Mouse (Mus musculus): ENCODE results near the gene Iars2. TPM values are rescaled to one million over a fixed set of nuclear protein-coding genes. Genes with fewer than 3 reads are reported as not detected.

Gene Iars2
- polyA plus RNA-seq, 1 experiment from 2014 or later, result 28.9 TPM

- no peak for ATAC-seq (ENCODE audit: low FRiP score)
- no peak overlapping the region for H3K27ac ChIP-seq
- no peaks in the 10 kb centered on the region for H3K9me3 ChIP-seq
- 82% methylated on average over 4 of the region's 4 CpGs for WGBS
- H3K4me3 ChIP-seq (replicated peaks), result no peak overlapping the region
- H3K4me1 ChIP-seq, result no peaks in the 10 kb centered on the region
- peaks cover 63% of the 10 kb centered on the region for H3K36me3 ChIP-seq (replicated peaks)
- no peak overlapping the region for H3K4me2 ChIP-seq
- H3K27me3 ChIP-seq, result no peaks in the 10 kb centered on the region
- no peak overlapping the region for H3K9ac ChIP-seq
Observed at GRCm38 (mm10) chr1:185268675-185269074, 60.5 kb downstream of the Iars2 start.

DNA sequence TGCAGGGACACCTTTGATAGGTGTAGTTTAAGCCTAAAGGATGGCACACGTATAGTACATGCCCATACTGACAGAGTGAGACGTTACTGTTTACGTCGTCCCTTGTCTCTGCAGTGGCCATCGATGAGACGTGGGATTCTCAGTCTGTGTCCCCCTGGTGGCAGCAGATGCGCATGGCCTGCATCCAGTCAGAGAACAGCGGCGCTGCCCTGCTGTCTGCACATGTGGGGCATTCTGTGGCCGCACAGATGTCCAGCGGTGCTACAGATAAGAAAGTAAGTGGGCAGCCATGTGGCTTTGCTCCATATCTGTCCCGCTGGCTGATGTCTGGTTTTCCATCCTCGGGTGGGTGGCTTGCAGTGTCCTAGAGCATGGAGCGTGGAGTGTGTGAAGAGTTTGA lies 66.6 kb downstream of the Iars2 start:
- H3K4me3 ChIP-seq (replicated peaks), result no peak overlapping the region
- ATAC-seq (ENCODE audit: low FRiP score), result peak; percentile 61
- no peak overlapping the region for H3K9ac ChIP-seq
- 61% methylated on average over 14 of the region's 14 CpGs for WGBS
- H3K4me1 ChIP-seq, result no peaks in the 10 kb centered on the region
- H3K36me3 ChIP-seq (replicated peaks), result peaks cover 73% of the 10 kb centered on the region
- H3K27ac ChIP-seq, result no peak overlapping the region
- no peak overlapping the region for H3K4me2 ChIP-seq
- no peaks in the 10 kb centered on the region for H3K9me3 ChIP-seq
- no peaks in the 10 kb centered on the region for H3K27me3 ChIP-seq

DNA sequence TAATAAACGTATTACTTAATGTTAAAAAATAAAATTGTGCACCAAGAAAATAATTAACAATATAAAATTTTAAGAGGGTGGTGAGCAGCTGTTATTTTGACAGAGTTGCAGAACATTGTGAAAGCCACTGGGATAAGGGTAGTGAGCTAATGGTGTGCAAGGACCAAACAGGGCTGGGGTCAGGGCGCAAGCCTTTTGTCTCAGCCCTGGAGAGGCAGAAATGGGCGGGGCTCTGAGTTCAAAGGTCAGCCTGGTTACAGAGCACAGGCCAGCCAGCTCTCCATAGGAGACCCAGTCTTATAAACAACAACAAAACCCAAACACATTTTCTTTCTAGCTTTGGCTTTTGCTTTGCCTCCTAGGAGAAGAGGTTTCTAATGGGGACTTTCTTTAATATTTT lies 72.4 kb downstream of the Iars2 start:
- no peaks in the 10 kb centered on the region for H3K9me3 ChIP-seq
- no peak overlapping the region for H3K27ac ChIP-seq
- WGBS, result 34% methylated on average over 3 of the region's 3 CpGs
- H3K4me2 ChIP-seq, result no peak overlapping the region
- H3K27me3 ChIP-seq, result no peaks in the 10 kb centered on the region
- peaks cover 5% of the 10 kb centered on the region; the same call in 1 of the 2 replicates for H3K4me1 ChIP-seq
- ATAC-seq (ENCODE audit: low FRiP score), result no peak
- peaks cover 59% of the 10 kb centered on the region for H3K36me3 ChIP-seq (replicated peaks)
- H3K4me3 ChIP-seq (replicated peaks), result no peak overlapping the region
- no peak overlapping the region for H3K9ac ChIP-seq

- no peak overlapping the region for H3K27ac ChIP-seq
- peaks cover 5% of the 10 kb centered on the region; the same call in 1 of the 2 replicates for H3K4me1 ChIP-seq
- no peak overlapping the region for H3K9ac ChIP-seq
- H3K9me3 ChIP-seq, result no peaks in the 10 kb centered on the region
- H3K27me3 ChIP-seq, result no peaks in the 10 kb centered on the region
- H3K36me3 ChIP-seq (replicated peaks), result peaks cover 58% of the 10 kb centered on the region
- H3K4me2 ChIP-seq, result no peak overlapping the region
- 93% methylated on average over 12 of the region's 12 CpGs for WGBS
- ATAC-seq (ENCODE audit: low FRiP score), result no peak
- no peak overlapping the region for H3K4me3 ChIP-seq (replicated peaks)
Observed at GRCm38 (mm10) chr1:185255336-185255735, 73.9 kb downstream of the Iars2 start.

DNA sequence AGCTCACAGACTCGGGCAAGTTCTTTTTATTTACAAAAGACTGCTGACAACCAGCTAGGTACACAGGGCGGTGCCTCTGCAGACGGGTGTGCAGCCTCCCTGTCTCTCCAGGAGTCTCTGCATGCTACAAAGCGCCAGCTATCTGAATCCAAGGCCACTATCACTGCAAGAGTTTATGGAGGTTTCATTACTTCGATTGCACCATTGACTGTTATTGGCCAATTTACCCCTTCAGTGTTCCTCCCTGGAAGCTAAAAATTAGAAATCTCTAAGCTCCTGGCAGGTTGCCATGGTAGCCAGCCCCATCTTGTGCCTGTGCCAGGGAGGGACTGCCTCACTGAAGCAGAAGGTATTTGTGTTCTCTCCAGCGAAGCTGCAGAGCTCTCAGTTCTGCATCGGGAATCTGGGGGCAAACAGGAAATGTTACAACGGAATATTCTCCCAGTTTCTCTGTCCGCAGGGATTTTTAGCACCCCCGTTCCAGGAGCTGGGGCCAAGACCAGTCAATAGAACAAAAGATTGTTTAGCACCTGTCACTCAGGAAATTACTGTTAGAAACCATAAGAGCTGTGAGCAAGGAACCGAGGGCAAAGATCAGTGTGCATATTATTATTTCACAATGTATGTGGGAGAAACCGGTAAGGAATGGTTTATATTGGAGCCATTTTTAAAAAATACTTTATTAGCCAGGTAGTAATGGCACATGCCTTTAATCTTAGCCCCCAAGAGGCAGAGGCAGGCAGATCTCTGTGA lies 75.9 kb downstream of the Iars2 start:
- H3K9ac ChIP-seq, result 0 out of 2 replicates have a peak overlapping the region, but pooled peaks have one; percentile 12
- H3K4me3 ChIP-seq (replicated peaks), result no peak overlapping the region
- ATAC-seq (ENCODE audit: low FRiP score), result no peak
- peaks cover 59% of the 10 kb centered on the region for H3K36me3 ChIP-seq (replicated peaks)
- no peak overlapping the region for H3K4me2 ChIP-seq
- H3K9me3 ChIP-seq, result no peaks in the 10 kb centered on the region
- no peaks in the 10 kb centered on the region for H3K27me3 ChIP-seq
- 74% methylated on average over 12 of the region's 12 CpGs for WGBS
- 0 out of 2 replicates have a peak overlapping the region, but pooled peaks have one; percentile 16 for H3K27ac ChIP-seq
- H3K4me1 ChIP-seq, result peaks cover 5% of the 10 kb centered on the region; the same call in 1 of the 2 replicates

DNA sequence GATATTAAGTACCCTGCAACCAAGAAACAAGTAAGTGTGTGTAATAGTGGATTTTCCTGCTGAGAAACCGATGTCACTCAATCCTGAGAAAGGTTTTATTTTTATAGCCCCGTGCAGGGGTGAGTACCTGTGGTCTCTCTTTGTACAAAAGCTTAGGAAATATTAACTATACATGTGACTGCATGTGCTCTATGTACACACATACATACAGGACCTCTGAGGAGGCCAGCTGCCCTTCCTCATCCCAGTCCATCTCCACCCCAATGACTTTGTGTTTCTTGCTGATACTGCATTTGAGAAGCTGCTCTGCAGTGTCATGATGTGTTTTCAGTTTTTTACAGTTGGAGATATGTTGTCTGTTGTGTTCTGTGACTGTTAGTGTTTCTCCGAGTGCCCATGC lies 76.8 kb downstream of the Iars2 start:
- Histone ChIP-seq H3K27me3 (no peaks in the 10 kb centered on the region), H3K4me1 (peaks cover 5% of the 10 kb centered on the region; the same call in 1 of the 2 replicates), H3K4me2 (no peak overlapping the region), H3K9ac (no peak overlapping the region), H3K9me3 (no peaks in the 10 kb centered on the region), H3K36me3 (replicated peaks) (peaks cover 68% of the 10 kb centered on the region), H3K27ac (no peak overlapping the region), H3K4me3 (replicated peaks) (no peak overlapping the region)
- no peak for ATAC-seq (ENCODE audit: low FRiP score)
- WGBS, result 84% methylated on average over 3 of the region's 3 CpGs

GRCm38 (mm10) chr1:185248728-185249127 lies 80.5 kb downstream of the Iars2 start:
- Histone ChIP-seq H3K27ac (no peak overlapping the region), H3K4me3 (replicated peaks) (no peak overlapping the region), H3K9ac (no peak overlapping the region), H3K4me2 (no peak overlapping the region), H3K36me3 (replicated peaks) (peaks cover 69% of the 10 kb centered on the region), H3K27me3 (no peaks in the 10 kb centered on the region), H3K9me3 (no peaks in the 10 kb centered on the region), H3K4me1 (no peaks in the 10 kb centered on the region; the same call in 1 of the 2 replicates)
- 93% methylated on average over 8 of the region's 8 CpGs for WGBS
- ATAC-seq (ENCODE audit: low FRiP score), result no peak

DNA sequence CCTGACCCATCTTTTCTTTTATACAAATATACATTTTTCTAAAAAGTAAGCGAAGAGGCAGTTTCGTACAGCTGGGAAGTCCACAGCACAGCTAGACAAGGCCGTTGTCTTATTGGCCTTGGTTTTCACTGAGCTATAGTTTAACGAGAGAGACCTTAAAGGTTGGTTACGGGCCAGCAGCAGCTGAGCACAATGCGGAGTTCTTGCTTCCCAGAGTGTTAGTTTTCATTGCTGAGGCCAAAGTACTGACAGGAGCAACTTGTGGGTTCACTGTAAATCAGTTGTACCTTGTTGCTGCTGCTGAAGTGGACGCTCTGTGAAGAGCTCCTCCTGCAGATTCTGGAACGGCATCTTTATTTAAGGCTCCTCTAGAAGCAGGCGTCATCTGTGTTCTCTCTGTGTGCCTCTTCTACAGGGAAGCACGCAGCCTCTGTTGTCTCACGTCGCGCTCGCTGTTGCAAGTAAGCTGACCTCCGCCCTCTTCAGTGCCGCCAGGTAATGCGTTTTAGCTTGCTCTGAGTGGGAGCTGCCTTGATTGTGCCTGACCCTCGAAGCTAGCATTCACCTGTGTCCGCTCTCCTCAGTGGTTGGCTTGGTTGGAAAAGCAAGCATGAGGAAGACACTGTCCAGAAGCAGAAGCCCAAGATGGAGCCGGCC lies 81.6 kb downstream of the Iars2 start:
- Histone ChIP-seq H3K9ac (no peak overlapping the region), H3K9me3 (no peaks in the 10 kb centered on the region), H3K36me3 (replicated peaks) (peaks cover 62% of the 10 kb centered on the region), H3K27ac (no peak overlapping the region), H3K4me3 (replicated peaks) (no peak overlapping the region), H3K4me2 (no peak overlapping the region), H3K27me3 (no peaks in the 10 kb centered on the region), H3K4me1 (no peaks in the 10 kb centered on the region)
- no peak for ATAC-seq (ENCODE audit: low FRiP score)
- 91% methylated on average over 20 of the region's 20 CpGs for WGBS

GRCm38 (mm10) chr1:185245456-185245855 lies 83.7 kb downstream of the Iars2 start:
- Histone ChIP-seq H3K27me3 (no peaks in the 10 kb centered on the region), H3K4me1 (no peaks in the 10 kb centered on the region), H3K36me3 (replicated peaks) (peaks cover 60% of the 10 kb centered on the region), H3K4me2 (no peak overlapping the region), H3K4me3 (replicated peaks) (no peak overlapping the region), H3K9ac (no peak overlapping the region), H3K27ac (no peak overlapping the region), H3K9me3 (no peaks in the 10 kb centered on the region)
- ATAC-seq (ENCODE audit: low FRiP score), result no peak
- WGBS, result 86% methylated on average over 7 of the region's 7 CpGs

GRCm38 (mm10) chr1:185243013-185243412 lies 86.2 kb downstream of the Iars2 start:
- peaks cover 51% of the 10 kb centered on the region for H3K36me3 ChIP-seq (replicated peaks)
- H3K27me3 ChIP-seq, result no peaks in the 10 kb centered on the region

DNA sequence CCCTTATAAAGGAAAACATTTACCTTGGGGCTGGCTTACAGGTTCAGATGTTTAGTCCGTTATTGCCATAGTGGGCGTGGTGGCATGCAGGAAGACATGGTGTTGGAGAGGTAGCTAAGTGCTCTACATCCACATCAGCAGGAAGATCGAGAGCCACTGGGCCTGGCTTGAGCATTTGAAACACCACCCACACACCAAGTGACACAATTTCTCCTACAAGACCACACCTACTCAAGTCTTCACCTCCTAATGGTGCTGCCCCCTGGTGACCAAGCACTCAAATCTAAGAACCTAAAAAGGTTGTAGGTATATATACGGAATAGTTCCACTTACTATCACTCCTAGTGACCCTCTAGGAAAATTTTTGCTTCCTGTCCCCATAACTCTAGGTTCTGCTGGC lies 92.7 kb downstream of the Iars2 start:
- H3K27ac ChIP-seq, result no peak overlapping the region
- no peak overlapping the region for H3K4me3 ChIP-seq (replicated peaks)
- no peaks in the 10 kb centered on the region for H3K4me1 ChIP-seq
- H3K4me2 ChIP-seq, result no peak overlapping the region
- H3K9ac ChIP-seq, result no peak overlapping the region
- WGBS, result 92% methylated on average over 4 of the region's 4 CpGs
- peaks cover 40% of the 10 kb centered on the region for H3K36me3 ChIP-seq (replicated peaks)
- H3K9me3 ChIP-seq, result no peaks in the 10 kb centered on the region
- H3K27me3 ChIP-seq, result no peaks in the 10 kb centered on the region
- ATAC-seq (ENCODE audit: low FRiP score), result no peak

More at GRCm38 (mm10) chr1:185243013-185243412, 86.2 kb downstream of the Iars2 start:
- Histone ChIP-seq H3K9me3 (no peaks in the 10 kb centered on the region), H3K4me2 (no peak overlapping the region), H3K27ac (no peak overlapping the region), H3K4me3 (replicated peaks) (no peak overlapping the region), H3K9ac (no peak overlapping the region), H3K4me1 (no peaks in the 10 kb centered on the region)
- no peak for ATAC-seq (ENCODE audit: low FRiP score)
- 55% methylated on average over 8 of the region's 8 CpGs for WGBS

- H3K27ac ChIP-seq, result no peak overlapping the region
- H3K4me2 ChIP-seq, result no peak overlapping the region
- no peak overlapping the region for H3K4me3 ChIP-seq (replicated peaks)
- H3K9me3 ChIP-seq, result no peaks in the 10 kb centered on the region
- WGBS, result 95% methylated on average over 5 of the region's 5 CpGs
- H3K9ac ChIP-seq, result no peak overlapping the region
- no peak for ATAC-seq (ENCODE audit: low FRiP score)
- peaks cover 34% of the 10 kb centered on the region for H3K36me3 ChIP-seq (replicated peaks)
- H3K4me1 ChIP-seq, result no peaks in the 10 kb centered on the region
- no peaks in the 10 kb centered on the region for H3K27me3 ChIP-seq
Observed at GRCm38 (mm10) chr1:185235837-185236236, 93.4 kb downstream of the Iars2 start.

Data from forebrain, embryonic 12.5 days (tissue).